Mouse (Mus musculus): ENCODE measurements around the gene Pou2af1. TPM values are rescaled to one million over a fixed set of nuclear protein-coding genes. Genes with fewer than 3 reads are reported as not detected.
A peak's percentile ranks its signal among the peaks of the same experiment; 100 is the strongest.

Pou2af1 gene
- polyA plus RNA-seq, 1 experiment from 2014 or later = not detected

GRCm38 (mm10) chr9:51232163-51232562, 18.7 kb downstream of the Pou2af1 start:
- no peak overlapping the region for H3K9ac ChIP-seq
- no peak overlapping the region for H3K27ac ChIP-seq
- no peak overlapping the region for H3K4me3 ChIP-seq
- no peak for ATAC-seq (ENCODE audit: low FRiP score, low read depth)
- peaks cover 4% of the 10 kb centered on the region; the same call in 1 of the 2 replicates for H3K27me3 ChIP-seq (replicated peaks)
- no peak overlapping the region for H3K4me2 ChIP-seq (replicated peaks)
- H3K36me3 ChIP-seq = no peaks in the 10 kb centered on the region
- H3K9me3 ChIP-seq = no peaks in the 10 kb centered on the region
- WGBS = 92% methylated on average over 8 of the region's 8 CpGs
- no peaks in the 10 kb centered on the region for H3K4me1 ChIP-seq

- ATAC-seq (ENCODE audit: low FRiP score, low read depth) = no peak
- Histone ChIP-seq H3K9ac (no peak overlapping the region), H3K9me3 (no peaks in the 10 kb centered on the region), H3K4me3 (no peak overlapping the region), H3K27me3 (replicated peaks) (no peaks in the 10 kb centered on the region), H3K4me2 (replicated peaks) (no peak overlapping the region), H3K27ac (no peak overlapping the region), H3K4me1 (no peaks in the 10 kb centered on the region), H3K36me3 (no peaks in the 10 kb centered on the region)
- 69% methylated on average over 12 of the region's 12 CpGs for WGBS
Measured at GRCm38 (mm10) chr9:51238741-51239385, 25.4 kb downstream of the Pou2af1 start.

GRCm38 (mm10) chr9:51256780-51257502, 43.4 kb downstream of the Pou2af1 start:
- ATAC-seq (ENCODE audit: low FRiP score, low read depth) = no peak
- Histone ChIP-seq H3K4me3 (no peak overlapping the region), H3K36me3 (no peaks in the 10 kb centered on the region), H3K27me3 (replicated peaks) (no peaks in the 10 kb centered on the region), H3K9me3 (no peaks in the 10 kb centered on the region), H3K4me1 (no peaks in the 10 kb centered on the region), H3K4me2 (replicated peaks) (no peak overlapping the region), H3K9ac (no peak overlapping the region), H3K27ac (no peak overlapping the region)
- WGBS = 65% methylated on average over 4 of the region's 4 CpGs

GRCm38 (mm10) chr9:51258426-51258825, 44.9 kb downstream of the Pou2af1 start:
- WGBS = 91% methylated on average over 5 of the region's 5 CpGs
- Histone ChIP-seq H3K9ac (no peak overlapping the region), H3K4me2 (replicated peaks) (no peak overlapping the region), H3K27ac (no peak overlapping the region), H3K9me3 (no peaks in the 10 kb centered on the region), H3K4me1 (no peaks in the 10 kb centered on the region), H3K27me3 (replicated peaks) (no peaks in the 10 kb centered on the region), H3K36me3 (no peaks in the 10 kb centered on the region), H3K4me3 (no peak overlapping the region)
- ATAC-seq (ENCODE audit: low FRiP score, low read depth) = no peak

- Histone ChIP-seq H3K4me3 (no peak overlapping the region), H3K9ac (no peak overlapping the region), H3K9me3 (no peaks in the 10 kb centered on the region), H3K27me3 (replicated peaks) (no peaks in the 10 kb centered on the region), H3K27ac (no peak overlapping the region), H3K4me2 (replicated peaks) (no peak overlapping the region), H3K36me3 (no peaks in the 10 kb centered on the region), H3K4me1 (no peaks in the 10 kb centered on the region)
- 67% methylated on average over 5 of the region's 5 CpGs for whole genome bisulfite sequencing
- no peak for ATAC-seq (ENCODE audit: low FRiP score, low read depth)
Measured at GRCm38 (mm10) chr9:51268852-51269251, 55.3 kb downstream of the Pou2af1 start.

GRCm38 (mm10) chr9:51271073-51271472, 57.6 kb downstream of the Pou2af1 start:
- no peak overlapping the region for H3K4me2 ChIP-seq (replicated peaks)
- no peak overlapping the region for H3K4me3 ChIP-seq
- WGBS = 79% methylated on average over 8 of the region's 8 CpGs
- ATAC-seq (ENCODE audit: low FRiP score, low read depth) = no peak
- H3K9me3 ChIP-seq = no peaks in the 10 kb centered on the region
- no peak overlapping the region for H3K27ac ChIP-seq
- no peak overlapping the region for H3K9ac ChIP-seq
- no peaks in the 10 kb centered on the region for H3K4me1 ChIP-seq
- H3K27me3 ChIP-seq (replicated peaks) = no peaks in the 10 kb centered on the region
- no peaks in the 10 kb centered on the region for H3K36me3 ChIP-seq

- Histone ChIP-seq H3K9ac (no peak overlapping the region), H3K4me1 (no peaks in the 10 kb centered on the region), H3K27ac (no peak overlapping the region), H3K27me3 (replicated peaks) (no peaks in the 10 kb centered on the region), H3K4me2 (replicated peaks) (no peak overlapping the region), H3K36me3 (no peaks in the 10 kb centered on the region), H3K9me3 (no peaks in the 10 kb centered on the region), H3K4me3 (no peak overlapping the region)
- no peak for ATAC-seq (ENCODE audit: low FRiP score, low read depth)
- 81% methylated on average over 5 of the region's 5 CpGs for WGBS
Measured at GRCm38 (mm10) chr9:51272102-51272501, 58.6 kb downstream of the Pou2af1 start.

GRCm38 (mm10) chr9:51273581-51274154, 60.2 kb downstream of the Pou2af1 start:
- Histone ChIP-seq H3K4me2 (replicated peaks) (no peak overlapping the region), H3K27me3 (replicated peaks) (no peaks in the 10 kb centered on the region), H3K36me3 (no peaks in the 10 kb centered on the region), H3K9ac (no peak overlapping the region), H3K4me1 (peaks cover 9% of the 10 kb centered on the region), H3K4me3 (no peak overlapping the region), H3K9me3 (no peaks in the 10 kb centered on the region), H3K27ac (no peak overlapping the region)
- WGBS = 56% methylated on average over 9 of the region's 9 CpGs
- ATAC-seq (ENCODE audit: low FRiP score, low read depth) = no peak

- H3K4me1 ChIP-seq = peaks cover 15% of the 10 kb centered on the region
- WGBS = 51% methylated on average over 4 of the region's 4 CpGs
Measured at GRCm38 (mm10) chr9:51274678-51275077, 61.2 kb downstream of the Pou2af1 start.

GRCm38 (mm10) chr9:51277834-51278498, 64.5 kb downstream of the Pou2af1 start:
- H3K4me1 ChIP-seq = peaks cover 15% of the 10 kb centered on the region
- peak overlapping the region; percentile 55; the same call in 1 of the 2 replicates for H3K9ac ChIP-seq
- peaks cover 17% of the 10 kb centered on the region for H3K27me3 ChIP-seq (replicated peaks)
- peak overlapping the region; percentile 43 for H3K4me3 ChIP-seq
- H3K27ac ChIP-seq = no peak overlapping the region
- H3K36me3 ChIP-seq = no peaks in the 10 kb centered on the region
- H3K4me2 ChIP-seq (replicated peaks) = peak overlapping the region; percentile 90
- peak; percentile 12; the same call in 1 of the 2 replicates for ATAC-seq (ENCODE audit: low FRiP score, low read depth)
- 22% methylated on average over 13 of the region's 13 CpGs for WGBS
- H3K9me3 ChIP-seq = no peaks in the 10 kb centered on the region

More at GRCm38 (mm10) chr9:51274678-51275077, 61.2 kb downstream of the Pou2af1 start:
- H3K4me2 ChIP-seq (replicated peaks) = no peak overlapping the region
- H3K4me3 ChIP-seq = no peak overlapping the region
- ATAC-seq (ENCODE audit: low FRiP score, low read depth) = no peak
- peaks cover 9% of the 10 kb centered on the region for H3K27me3 ChIP-seq (replicated peaks)
- H3K27ac ChIP-seq = no peak overlapping the region
- H3K9ac ChIP-seq = no peak overlapping the region
- H3K36me3 ChIP-seq = no peaks in the 10 kb centered on the region
- no peaks in the 10 kb centered on the region for H3K9me3 ChIP-seq

GRCm38 (mm10) chr9:51278500-51279381, 65.2 kb downstream of the Pou2af1 start, which contains the start of gene Colca2:
Colca2 (minus strand) TSS chr9:51278569.
- Histone ChIP-seq H3K27ac (no peak within 1 kb of the TSS), H3K27me3 (replicated peaks) (peaks cover 17% of the 10 kb centered on the region), H3K4me2 (replicated peaks) (peak within 1 kb of the TSS; percentile 90), H3K9me3 (no peaks in the 10 kb centered on the region), H3K36me3 (no peaks in the 10 kb centered on the region), H3K4me3 (peak within 1 kb of the TSS; percentile 43), H3K9ac (peak within 1 kb of the TSS; percentile 55), H3K4me1 (peaks cover 15% of the 10 kb centered on the region)
- peak; percentile 97 for ATAC-seq (ENCODE audit: low FRiP score, low read depth)
- WGBS = under 1% methylated on average over 53 of the region's 53 CpGs

Data from neural tube, embryonic 12.5 days (tissue).